Mouse (Mus musculus) limb, embryonic 11.5 days (tissue): Measurements from ENCODE around the gene Zbtb3. TPM values are rescaled to one million over a fixed set of nuclear protein-coding genes. Genes with fewer than 3 reads are reported as not detected.

Experiments used
- ATAC-seq: fragments of 200-750 bp; cut with Nextera tagmentation; 2 replicates; pipeline ENCODE4 v1.8.0; 2017; ENCODE audit warnings: low read depth; ENCODE audit not compliant: insufficient number of reproducible peaks, low FRiP score, low TSS enrichment
- DNase-seq: peaks from one replicate; pipeline ENCODE4 v3.0.0-alpha.2; 2015; ENCODE audit warnings: low spot score
- H3K27ac ChIP-seq: fragments of 300-500 bp; sonication (generic); replicated peaks from 2 replicates; pipeline ENCODE4 v1.5.1; 2014; ENCODE audit warnings: low read depth, mild to moderate bottlenecking, low read length
- H3K27me3 ChIP-seq: fragments of 300-500 bp; sonication (generic); 2 replicates; pipeline ENCODE4 v1.6.1; 2014; ENCODE audit warnings: mild to moderate bottlenecking, low read length, mixed read lengths; ENCODE audit not compliant: control insufficient read depth, insufficient read depth
- H3K36me3 ChIP-seq: fragments of 300-500 bp; sonication (generic); 2 replicates; pipeline ENCODE4 v1.6.1; 2014; ENCODE audit warnings: mild to moderate bottlenecking, low read length, moderate library complexity, mixed read lengths; ENCODE audit not compliant: control insufficient read depth, insufficient read depth
- H3K4me1 ChIP-seq: fragments of 300-500 bp; sonication (generic); 2 replicates; pipeline ENCODE4 v1.6.1; 2014; ENCODE audit warnings: low read length, mixed read lengths; ENCODE audit not compliant: control insufficient read depth, insufficient read depth
- H3K4me2 ChIP-seq: fragments of 300-500 bp; sonication (generic); 2 replicates; pipeline ENCODE4 v1.6.1; 2014; ENCODE audit warnings: low read depth, mild to moderate bottlenecking, moderate library complexity; ENCODE audit not compliant: severe bottlenecking
- H3K4me3 ChIP-seq: fragments of 300-500 bp; sonication (generic); 2 replicates; pipeline ENCODE4 v1.5.1; 2014; ENCODE audit warnings: low read depth, low read length
- H3K9ac ChIP-seq: fragments of 300-500 bp; sonication (generic); 2 replicates; pipeline ENCODE4 v1.6.1; 2014; ENCODE audit warnings: mild to moderate bottlenecking, low read length
- H3K9me3 ChIP-seq: fragments of 300-500 bp; sonication (generic); 2 replicates; pipeline ENCODE4 v1.6.1; 2016; ENCODE audit warnings: low read length; ENCODE audit not compliant: control insufficient read depth
- WGBS: fragments of 180-500 bp; shearing (Covaris S2); extraction: QIAGEN DNeasy Blood & Tissue Kit; methylation state at CpG from one replicate; pipeline ENCODE4 v1.1.7; 2014; 5-methylcytosine and 5-hydroxymethylcytosine counted together
- polyA plus RNA-seq: library from polyadenylated mRNA; unstranded; fragments of >200 nt; fragmentation: Nextera tagmentation; extraction: Ambion mirVana; gene quantifications from 2 replicates; pipeline ENCODE4 v1.2.1, GENCODE M21; 2014

Zbtb3 gene
- polyA plus RNA-seq, 1 experiment from 2014 or later, result 5.0 TPM

- 64% methylated on average over 1 of the region's 1 CpGs for WGBS
- DNase-seq (no peak), ATAC-seq (no peak)
- Histone ChIP-seq H3K27me3 (no peaks in the 10 kb centered on the region), H3K36me3 (peaks cover 12% of the 10 kb centered on the region), H3K4me1 (no peaks in the 10 kb centered on the region), H3K9me3 (no peaks in the 10 kb centered on the region), H3K27ac (no peak overlapping the region), H3K4me2 (no peak overlapping the region), H3K9ac (no peak overlapping the region), H3K4me3 (no peak overlapping the region)
Observed at GRCm38 (mm10) chr19:8789171-8789570, 13.2 kb upstream of the Zbtb3 start.

- DNase-seq, result no peak
- no peaks in the 10 kb centered on the region for H3K27me3 ChIP-seq
- H3K4me1 ChIP-seq, result no peaks in the 10 kb centered on the region
- no peak overlapping the region for H3K4me3 ChIP-seq
- 86% methylated on average over 7 of the region's 7 CpGs for WGBS
- H3K36me3 ChIP-seq, result peaks cover 21% of the 10 kb centered on the region
- ATAC-seq, result no peak
- H3K27ac ChIP-seq, result no peak overlapping the region
- H3K9ac ChIP-seq, result no peak overlapping the region
- H3K9me3 ChIP-seq, result no peaks in the 10 kb centered on the region
- no peak overlapping the region for H3K4me2 ChIP-seq
Observed at GRCm38 (mm10) chr19:8790171-8790570, 12.2 kb upstream of the Zbtb3 start.

GRCm38 (mm10) chr19:8798264-8798946, 4.0 kb upstream of the Zbtb3 start, which contains the start of gene Polr2g:
Gene Polr2g, minus strand, starts transcription at chr19:8798577.
- ATAC-seq, result peak; percentile 78; the same call in 1 of the 2 replicates
- DNase-seq, result peak; percentile 90
- Histone ChIP-seq H3K9me3 (no peaks in the 10 kb centered on the region), H3K27ac (peak within 1 kb of the TSS; percentile 22; the same call in 1 of the 2 replicates), H3K4me1 (peaks cover 9% of the 10 kb centered on the region; the same call in 1 of the 2 replicates), H3K4me2 (peak within 1 kb of the TSS; percentile 83), H3K4me3 (peak within 1 kb of the TSS; percentile 84), H3K27me3 (no peaks in the 10 kb centered on the region), H3K9ac (peak within 1 kb of the TSS; percentile 83), H3K36me3 (peaks cover 17% of the 10 kb centered on the region)
- WGBS, result 2% methylated on average over 25 of the region's 25 CpGs

- Histone ChIP-seq H3K4me3 (no peak overlapping the region; the same call in 1 of the 2 replicates), H3K4me2 (peak overlapping the region; percentile 83; the same call in 1 of the 2 replicates), H3K27ac (no peak overlapping the region), H3K9ac (no peak overlapping the region), H3K9me3 (no peaks in the 10 kb centered on the region), H3K36me3 (peaks cover 11% of the 10 kb centered on the region), H3K27me3 (no peaks in the 10 kb centered on the region), H3K4me1 (peaks cover 9% of the 10 kb centered on the region; the same call in 1 of the 2 replicates)
- no peak for DNase-seq
- ATAC-seq, result no peak
Observed at GRCm38 (mm10) chr19:8798947-8799315, 3.4 kb upstream of the Zbtb3 start.

GRCm38 (mm10) chr19:8803204-8803780, 937 bp downstream of the Zbtb3 start:
- Histone ChIP-seq H3K4me3 (0 out of 2 replicates have a peak overlapping the region, but pooled peaks have one; percentile 42), H3K27me3 (no peaks in the 10 kb centered on the region), H3K4me1 (0 out of 2 replicates have a peak, but pooled peaks cover 4% of the 10 kb centered on the region), H3K9me3 (no peaks in the 10 kb centered on the region), H3K36me3 (peaks cover 6% of the 10 kb centered on the region; the same call in 1 of the 2 replicates), H3K9ac (no peak overlapping the region), H3K27ac (no peak overlapping the region), H3K4me2 (peak overlapping the region; percentile 49)
- DNase-seq (no peak), ATAC-seq (no peak)
- 92% methylated on average over 9 of the region's 9 CpGs for WGBS

GRCm38 (mm10) chr19:8803879-8804660, 1.7 kb downstream of the Zbtb3 start:
- Histone ChIP-seq H3K36me3 (peaks cover 7% of the 10 kb centered on the region; the same call in 1 of the 2 replicates), H3K9ac (no peak overlapping the region), H3K4me1 (0 out of 2 replicates have a peak, but pooled peaks cover 4% of the 10 kb centered on the region), H3K27me3 (no peaks in the 10 kb centered on the region), H3K9me3 (no peaks in the 10 kb centered on the region), H3K27ac (no peak overlapping the region), H3K4me3 (no peak overlapping the region), H3K4me2 (no peak overlapping the region)
- DNase-seq (no peak), ATAC-seq (no peak)
- WGBS, result 92% methylated on average over 11 of the region's 11 CpGs

GRCm38 (mm10) chr19:8806810-8807209, 4.5 kb downstream of the Zbtb3 start:
- WGBS, result 92% methylated on average over 5 of the region's 5 CpGs

GRCm38 (mm10) chr19:8815812-8816211, 13.5 kb downstream of the Zbtb3 start:
- Histone ChIP-seq H3K4me1 (peaks cover 8% of the 10 kb centered on the region), H3K27ac (no peak overlapping the region), H3K9me3 (no peaks in the 10 kb centered on the region), H3K4me2 (no peak overlapping the region), H3K36me3 (peaks cover 16% of the 10 kb centered on the region), H3K27me3 (no peaks in the 10 kb centered on the region), H3K9ac (no peak overlapping the region), H3K4me3 (no peak overlapping the region)
- 88% methylated on average over 11 of the region's 11 CpGs for WGBS
- DNase-seq (no peak), ATAC-seq (no peak)

More at GRCm38 (mm10) chr19:8806810-8807209, 4.5 kb downstream of the Zbtb3 start:
- no peak overlapping the region for H3K4me2 ChIP-seq
- 0 out of 2 replicates have a peak, but pooled peaks cover 4% of the 10 kb centered on the region for H3K4me1 ChIP-seq
- ATAC-seq (no peak), DNase-seq (no peak)
- H3K27me3 ChIP-seq, result no peaks in the 10 kb centered on the region
- no peak overlapping the region for H3K27ac ChIP-seq
- H3K4me3 ChIP-seq, result no peak overlapping the region
- H3K9ac ChIP-seq, result no peak overlapping the region
- peaks cover 10% of the 10 kb centered on the region for H3K36me3 ChIP-seq
- H3K9me3 ChIP-seq, result no peaks in the 10 kb centered on the region
